9 mouse cellular contexts compared by ENCODE assay signal in genomic region chr3:25144961-25145697, GRCm38 (mm10). TPM values are rescaled to one million over a fixed set of nuclear protein-coding genes. Genes with fewer than 3 reads are reported as not detected.
DNase-seq lines count a peak whose midpoint lies in the region; ATAC-seq and TF ChIP-seq lines count a peak whose summit lies in the region.
"Had no signal": no experiment of that assay in that cellular context is flagged by ENCODE, and none has a peak within 500 bp of the region (broad histone marks: within the 10 kb centered on the region; RNA-seq: fewer than 3 reads in every experiment).

No protein-coding gene starts in this region.

- no peak overlapping the region for H3K27ac ChIP-seq in kidney, embryonic 16.5 days (ENCODE audit: low read length)
- no peak overlapping the region for H3K27ac ChIP-seq in kidney, embryonic 14.5 days (ENCODE audit: low read depth, low read length)
- peak overlapping the region; percentile 86; the same call in 1 of the 2 replicates for H3K27ac ChIP-seq in hindbrain, embryonic 14.5 days
- H3K27ac ChIP-seq in limb, embryonic 15.5 days, result peak overlapping the region; percentile 96
- H3K27ac ChIP-seq in intestine, postnatal 0 days (ENCODE audit: low read depth, low read length), result no peak overlapping the region

- 0 out of 2 replicates have a peak, but pooled peaks cover 3% of the 10 kb centered on the region for H3K4me1 ChIP-seq in kidney, embryonic 16.5 days (ENCODE audit: insufficient read depth, low read length)
- H3K4me1 ChIP-seq in kidney, embryonic 14.5 days (ENCODE audit: control insufficient read depth, insufficient read depth, low read length), result no peaks in the 10 kb centered on the region
- peaks cover 9% of the 10 kb centered on the region for H3K4me1 ChIP-seq in hindbrain, embryonic 14.5 days (replicated peaks; ENCODE audit: control insufficient read depth, insufficient read depth, low read length)
- H3K4me1 ChIP-seq in limb, embryonic 15.5 days, result no peaks in the 10 kb centered on the region; the same call in 1 of the 2 replicates
- no peaks in the 10 kb centered on the region for H3K4me1 ChIP-seq in intestine, postnatal 0 days (replicated peaks; ENCODE audit: control insufficient read depth, insufficient read depth, low read length)

- H3K27me3 ChIP-seq in kidney, embryonic 16.5 days (ENCODE audit: insufficient read depth, low read length), result no peaks in the 10 kb centered on the region; the same call in 1 of the 2 replicates
- no peaks in the 10 kb centered on the region for H3K27me3 ChIP-seq in kidney, embryonic 14.5 days (ENCODE audit: control insufficient read depth, insufficient read depth, low read length)
- H3K27me3 ChIP-seq in hindbrain, embryonic 14.5 days (ENCODE audit: control insufficient read depth, insufficient read depth, low read length), result no peaks in the 10 kb centered on the region
- no peaks in the 10 kb centered on the region for H3K27me3 ChIP-seq in limb, embryonic 15.5 days
- peaks cover 10% of the 10 kb centered on the region; the same call in 1 of the 2 replicates for H3K27me3 ChIP-seq in intestine, postnatal 0 days (replicated peaks; ENCODE audit: control insufficient read depth, insufficient read depth, low read length)

- H3K4me2 ChIP-seq in kidney, embryonic 16.5 days (replicated peaks; ENCODE audit: low read depth, low read length), result 0 out of 2 replicates have a peak overlapping the region, but pooled peaks have one; percentile 7
- H3K4me2 ChIP-seq in kidney, embryonic 14.5 days (replicated peaks; ENCODE audit: low read depth, low read length), result no peak overlapping the region
- peak overlapping the region; percentile 69; the same call in 1 of the 2 replicates for H3K4me2 ChIP-seq in hindbrain, embryonic 14.5 days (replicated peaks)
- peak overlapping the region; percentile 56 for H3K4me2 ChIP-seq in limb, embryonic 15.5 days
- no peak overlapping the region for H3K4me2 ChIP-seq in intestine, postnatal 0 days (replicated peaks; ENCODE audit: low read depth)

- H3K4me3 ChIP-seq in kidney, embryonic 16.5 days (ENCODE audit: low read length), result no peak overlapping the region
- H3K4me3 ChIP-seq in kidney, embryonic 14.5 days (ENCODE audit: low read length), result no peak overlapping the region
- H3K4me3 ChIP-seq in hindbrain, embryonic 14.5 days (replicated peaks; ENCODE audit: low read length), result no peak overlapping the region
- peak overlapping the region; percentile 74; the same call in 1 of the 2 replicates for H3K4me3 ChIP-seq in limb, embryonic 15.5 days
- no peak overlapping the region for H3K4me3 ChIP-seq in intestine, postnatal 0 days (ENCODE audit: low read depth, low read length)
- H3K4me3 ChIP-seq: erythroblast, embryonic 14.5 days had no signal

- no peaks in the 10 kb centered on the region for H3K36me3 ChIP-seq in kidney, embryonic 16.5 days (ENCODE audit: insufficient read depth, low read length)
- no peaks in the 10 kb centered on the region for H3K36me3 ChIP-seq in kidney, embryonic 14.5 days (ENCODE audit: control insufficient read depth, insufficient read depth, low read length)
- H3K36me3 ChIP-seq in hindbrain, embryonic 14.5 days (replicated peaks; ENCODE audit: control insufficient read depth, insufficient read depth), result no peaks in the 10 kb centered on the region
- no peaks in the 10 kb centered on the region for H3K36me3 ChIP-seq in limb, embryonic 15.5 days
- no peaks in the 10 kb centered on the region for H3K36me3 ChIP-seq in intestine, postnatal 0 days (ENCODE audit: control insufficient read depth, insufficient read depth)

- peaks cover 9% of the 10 kb centered on the region for H3K9me3 ChIP-seq in kidney, embryonic 16.5 days (ENCODE audit: low read length)
- peaks cover 7% of the 10 kb centered on the region for H3K9me3 ChIP-seq in kidney, embryonic 14.5 days (ENCODE audit: control insufficient read depth, low read length)
- H3K9me3 ChIP-seq in hindbrain, embryonic 14.5 days (ENCODE audit: control insufficient read depth, low read length), result no peaks in the 10 kb centered on the region
- peaks cover 4% of the 10 kb centered on the region; the same call in 1 of the 2 replicates for H3K9me3 ChIP-seq in limb, embryonic 15.5 days
- no peaks in the 10 kb centered on the region for H3K9me3 ChIP-seq in intestine, postnatal 0 days (ENCODE audit: control insufficient read depth)

- ATAC-seq in kidney, embryonic 16.5 days (ENCODE audit: low FRiP score, low TSS enrichment), result no peak
- no peak for ATAC-seq in kidney, embryonic 14.5 days (ENCODE audit: low FRiP score, low TSS enrichment)
- ATAC-seq in hindbrain, embryonic 14.5 days (ENCODE audit: low FRiP score), result no peak
- peak; percentile 59; the same call in 1 of the 2 replicates for ATAC-seq in limb, embryonic 15.5 days (ENCODE audit: insufficient number of reproducible peaks, low FRiP score, low TSS enrichment, low read depth)
- ATAC-seq in intestine, postnatal 0 days, result no peak

- H3K9ac ChIP-seq in kidney, embryonic 16.5 days (replicated peaks; ENCODE audit: low read length), result no peak overlapping the region
- H3K9ac ChIP-seq in kidney, embryonic 14.5 days (ENCODE audit: low read depth, low read length), result no peak overlapping the region
- H3K9ac ChIP-seq in hindbrain, embryonic 14.5 days, result no peak overlapping the region
- no peak overlapping the region for H3K9ac ChIP-seq in limb, embryonic 15.5 days
- no peak overlapping the region for H3K9ac ChIP-seq in intestine, postnatal 0 days (ENCODE audit: low read depth, low read length)

- WGBS in kidney, embryonic 16.5 days, result 26% methylated on average over 8 of the region's 8 CpGs
- WGBS in kidney, embryonic 14.5 days, result 27% methylated on average over 8 of the region's 8 CpGs
- WGBS in hindbrain, embryonic 14.5 days, result 10% methylated on average over 8 of the region's 8 CpGs
- 7% methylated on average over 8 of the region's 8 CpGs for WGBS in limb, embryonic 15.5 days
- WGBS in intestine, postnatal 0 days, result 42% methylated on average over 8 of the region's 8 CpGs

- DNase-seq in embryo, embryonic 11 days, result peak; percentile 33
- peak; percentile 51 for DNase-seq in hindbrain, embryonic 14.5 days (ENCODE audit: low spot score)
- DNase-seq in spleen, postnatal 4 days (ENCODE audit: low spot score in 2 of 2), result no peak
- DNase-seq in ovary, postnatal 14 days (ENCODE audit: low spot score), result no peak

- TF ChIP-seq CTCF in intestine, postnatal 0 days (IDR thresholded peaks at IDR 0.05; ENCODE audit: low read depth), result no peak

RNA-seq across cellular contexts. Expression of gene Naaladl2, which starts 1.1 kb away (rescaled TPM):
- polyA plus RNA-seq in kidney, embryonic 16.5 days (2015; fragmentation: Nextera tagmentation; extraction: Ambion mirVana), result 3.3 and 3.9 TPM in 2 replicates
- 2.2 and 4.0 TPM in 2 replicates for polyA plus RNA-seq in kidney, embryonic 14.5 days (2014; fragmentation: Nextera tagmentation; extraction: Ambion mirVana)
- polyA plus RNA-seq in hindbrain, embryonic 14.5 days (2014; fragmentation: Nextera tagmentation; extraction: Ambion mirVana), result 0.59 and 0.63 TPM in 2 replicates
- polyA plus RNA-seq in limb, embryonic 15.5 days (2015; fragmentation: Nextera tagmentation; extraction: Ambion mirVana), result 2.3 and 2.8 TPM in 2 replicates
- polyA plus RNA-seq in intestine, postnatal 0 days (2015; fragmentation: Nextera tagmentation; extraction: Ambion mirVana), result 2.8 and 2.9 TPM in 2 replicates
- polyA plus RNA-seq: erythroblast, embryonic 14.5 days had no signal

Comparison
In these comparisons a context has a peak if more than half of its experiments do, and no peak if none do; other contexts are left out.
1. H3K4me2 ChIP-seq: peak in kidney, embryonic 16.5 days (single experiment), hindbrain, embryonic 14.5 days (single experiment) and limb, embryonic 15.5 days (single experiment); none in kidney, embryonic 14.5 days (single experiment) and intestine, postnatal 0 days (single experiment).
2. H3K27ac ChIP-seq: peak in hindbrain, embryonic 14.5 days (single experiment) and limb, embryonic 15.5 days (single experiment); none in kidney, embryonic 16.5 days (single experiment), kidney, embryonic 14.5 days (single experiment) and intestine, postnatal 0 days (single experiment).
3. DNase-seq: peak in embryo, embryonic 11 days (single experiment) and hindbrain, embryonic 14.5 days (single experiment); none in spleen, postnatal 4 days (0 of 2) and ovary, postnatal 14 days (single experiment).